Mouse (Mus musculus) testis, adult 2 months (tissue): Measurements from ENCODE around the gene Maml3. TPM values are rescaled to one million over a fixed set of nuclear protein-coding genes. Genes with fewer than 3 reads are reported as not detected.

Experiments
- H3K27ac ChIP-seq: fragments of 200-500 bp; 2 replicates; pipeline ENCODE4 v1.5.1; 2012; ENCODE audit warnings: low read depth, low read length; ENCODE audit not compliant: control insufficient read depth, insufficient read depth
- H3K27me3 ChIP-seq: fragments of 200-500 bp; 2 replicates; pipeline ENCODE4 v1.6.1; 2012; ENCODE audit warnings: mild to moderate bottlenecking, low read length, moderate library complexity; ENCODE audit not compliant: control insufficient read depth, insufficient read depth
- H3K36me3 ChIP-seq: fragments of 200-500 bp; 2 replicates; pipeline ENCODE4 v1.6.1; 2012; ENCODE audit warnings: mild to moderate bottlenecking, low read length; ENCODE audit not compliant: control insufficient read depth, insufficient read depth
- H3K4me1 ChIP-seq: fragments of 200-500 bp; 2 replicates; pipeline ENCODE4 v1.6.1; 2012; ENCODE audit warnings: low read length; ENCODE audit not compliant: control insufficient read depth, insufficient read depth
- H3K4me3 ChIP-seq: fragments of 200-500 bp; 2 replicates; pipeline ENCODE4 v1.5.1; 2012; ENCODE audit warnings: low read depth, mild to moderate bottlenecking, low read length, moderate library complexity, mixed read lengths; ENCODE audit not compliant: control insufficient read depth
- CTCF ChIP-seq: fragments of 200-500 bp; IDR thresholded peaks from 2 replicates; pipeline ENCODE4 v1.5.1; 2012; ENCODE audit warnings: low read depth, mild to moderate bottlenecking, inconsistent platforms, low read length, moderate library complexity; ENCODE audit not compliant: control insufficient read depth, insufficient read depth, insufficient replicate concordance
- POLR2A ChIP-seq: fragments of 200-500 bp; IDR thresholded peaks from 2 replicates; pipeline ENCODE4 v1.6.1; 2012; ENCODE audit warnings: low read depth, mild to moderate bottlenecking, inconsistent platforms, low read length, moderate library complexity; ENCODE audit not compliant: control insufficient read depth
- polyA plus RNA-seq: library from polyadenylated mRNA; depleted of rRNA; stranded (reverse); fragments of >200 nt; gene quantifications from 2 replicates; pipeline ENCODE4 v1.2.3, GENCODE M21; 2012

Maml3 gene
- polyA plus RNA-seq, 1 experiment, result 2.9 TPM

DNA sequence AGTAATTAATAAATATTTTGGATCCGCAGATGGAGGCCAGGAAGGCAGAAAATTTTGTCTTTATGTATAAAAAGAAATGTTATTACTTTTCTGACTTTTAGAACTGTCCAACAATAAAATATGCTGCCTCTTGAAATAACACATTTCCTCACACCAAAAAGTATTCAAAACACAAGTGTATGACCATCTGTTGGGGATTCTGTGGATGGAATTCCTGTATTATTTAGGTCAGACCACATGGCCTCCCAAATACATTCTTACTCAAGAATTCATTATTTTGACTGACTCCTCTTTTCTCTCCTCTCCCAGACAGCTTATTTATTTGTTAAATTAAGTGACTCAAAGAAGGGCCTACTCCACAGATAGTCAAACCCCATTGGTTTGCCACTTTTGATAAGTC, 89.3 kb downstream of the Maml3 start:
- Histone ChIP-seq H3K4me3 (no peak overlapping the region), H3K27ac (no peak overlapping the region), H3K4me1 (no peaks in the 10 kb centered on the region), H3K27me3 (no peaks in the 10 kb centered on the region), H3K36me3 (no peaks in the 10 kb centered on the region)
- TF ChIP-seq CTCF, result no peak
- no peak for TF ChIP-seq POLR2A

DNA sequence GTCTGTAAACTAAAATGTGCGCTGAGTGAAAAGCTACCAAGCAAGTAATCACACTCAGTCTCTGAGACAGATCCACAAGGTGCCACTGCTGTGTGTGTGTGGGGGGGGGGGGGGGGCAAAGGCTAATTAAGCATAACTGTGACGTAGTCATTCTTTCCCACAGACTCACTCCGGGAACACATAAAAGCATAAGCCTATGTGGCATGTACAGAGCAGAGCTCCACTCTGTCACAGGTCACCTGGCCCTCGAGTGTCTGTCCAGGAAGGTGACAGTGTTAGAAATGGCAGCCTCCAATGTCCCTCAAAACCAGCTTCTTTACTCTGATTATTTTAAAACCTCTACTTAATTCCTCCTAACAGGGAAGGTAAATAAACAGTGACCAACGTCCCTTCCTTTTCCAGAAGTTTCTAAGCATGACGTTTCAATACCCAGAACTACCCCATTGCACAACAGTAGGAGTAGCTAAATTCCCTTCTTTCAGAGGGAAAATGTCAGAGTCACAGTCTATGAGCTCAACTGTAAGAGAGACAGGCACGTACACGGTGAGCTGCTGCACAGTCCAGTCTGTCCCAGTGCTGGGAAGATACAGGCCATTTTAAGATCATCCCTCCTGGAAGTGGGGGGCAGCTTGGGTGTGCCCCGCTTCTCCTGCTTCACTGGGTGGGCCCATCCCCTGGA, 93.7 kb downstream of the Maml3 start:
- TF ChIP-seq POLR2A, result no peak
- TF ChIP-seq CTCF, result no peak
- H3K4me3 ChIP-seq, result no peak overlapping the region
- peaks cover 6% of the 10 kb centered on the region for H3K4me1 ChIP-seq
- no peaks in the 10 kb centered on the region for H3K36me3 ChIP-seq
- H3K27ac ChIP-seq, result no peak overlapping the region
- no peaks in the 10 kb centered on the region for H3K27me3 ChIP-seq

GRCm38 (mm10) chr3:52009321-52009720, 95.6 kb downstream of the Maml3 start:
- no peak for TF ChIP-seq CTCF
- TF ChIP-seq POLR2A, result no peak
- H3K36me3 ChIP-seq, result no peaks in the 10 kb centered on the region
- peaks cover 6% of the 10 kb centered on the region for H3K4me1 ChIP-seq
- no peak overlapping the region for H3K27ac ChIP-seq
- H3K27me3 ChIP-seq, result no peaks in the 10 kb centered on the region
- H3K4me3 ChIP-seq, result no peak overlapping the region

- no peak for TF ChIP-seq CTCF
- no peak for TF ChIP-seq POLR2A
- Histone ChIP-seq H3K27ac (no peak overlapping the region), H3K36me3 (no peaks in the 10 kb centered on the region), H3K27me3 (no peaks in the 10 kb centered on the region), H3K4me1 (peaks cover 6% of the 10 kb centered on the region), H3K4me3 (peak overlapping the region; percentile 70)
Measured at GRCm38 (mm10) chr3:52007602-52008252, 97.1 kb downstream of the Maml3 start.

DNA sequence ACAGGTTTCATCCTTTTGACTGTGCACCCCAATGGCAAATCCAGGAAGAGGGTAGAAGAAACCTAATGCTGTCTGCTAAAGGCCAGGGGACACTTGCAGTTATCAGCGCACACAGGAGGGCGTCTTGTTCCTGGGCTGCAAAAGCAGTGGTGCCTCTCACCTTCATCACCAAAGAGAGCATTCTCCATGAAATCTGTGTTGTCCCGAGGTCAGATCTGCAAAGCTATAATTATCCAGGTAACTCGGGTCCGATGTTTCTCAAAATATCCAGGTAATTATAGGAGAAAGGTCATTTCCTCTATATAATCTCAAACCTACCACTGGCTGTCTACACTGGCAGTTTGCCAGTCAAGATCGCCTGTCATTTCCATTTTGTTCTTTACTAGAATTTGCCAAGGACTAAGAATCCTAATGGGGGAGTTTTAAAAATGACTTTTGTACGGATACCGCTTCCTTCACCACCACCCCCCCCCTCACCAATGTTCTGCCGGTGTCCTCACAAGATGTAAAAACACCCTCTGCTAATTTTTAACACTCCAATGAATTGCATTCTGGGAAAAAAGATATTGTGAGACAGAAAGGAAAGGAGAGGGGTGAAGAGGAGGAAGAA, 98.0 kb downstream of the Maml3 start:
- Histone ChIP-seq H3K27me3 (no peaks in the 10 kb centered on the region), H3K36me3 (no peaks in the 10 kb centered on the region), H3K27ac (no peak overlapping the region), H3K4me3 (no peak overlapping the region), H3K4me1 (peaks cover 6% of the 10 kb centered on the region)
- no peak for TF ChIP-seq POLR2A
- no peak for TF ChIP-seq CTCF

GRCm38 (mm10) chr3:52003663-52004062, 101.2 kb downstream of the Maml3 start:
- Histone ChIP-seq H3K4me3 (no peak overlapping the region), H3K27ac (no peak overlapping the region), H3K27me3 (no peaks in the 10 kb centered on the region), H3K36me3 (no peaks in the 10 kb centered on the region), H3K4me1 (peaks cover 9% of the 10 kb centered on the region)
- TF ChIP-seq POLR2A, result no peak

DNA sequence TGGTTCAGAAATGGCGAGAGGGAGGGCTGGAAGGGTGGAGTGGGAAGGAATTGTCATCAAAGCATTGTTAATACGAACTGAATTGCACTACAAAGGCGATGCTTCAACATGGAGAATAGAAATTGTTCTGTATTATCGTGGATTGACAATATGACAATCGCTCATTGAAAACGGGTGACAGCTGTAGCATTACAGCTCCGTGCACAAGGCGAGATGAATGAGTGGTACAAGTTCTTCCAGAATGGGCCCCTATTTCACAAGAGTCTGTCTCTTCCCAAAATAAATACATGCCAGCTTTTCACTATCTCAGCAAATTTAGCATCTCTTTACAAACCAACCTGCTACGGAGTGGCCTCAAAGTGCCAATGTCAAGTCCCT, 103.4 kb downstream of the Maml3 start:
- Histone ChIP-seq H3K4me1 (peaks cover 3% of the 10 kb centered on the region; the same call in 1 of the 2 replicates), H3K4me3 (no peak overlapping the region), H3K36me3 (no peaks in the 10 kb centered on the region), H3K27me3 (no peaks in the 10 kb centered on the region), H3K27ac (no peak overlapping the region)
- TF ChIP-seq POLR2A (no peak), CTCF (no peak)

DNA sequence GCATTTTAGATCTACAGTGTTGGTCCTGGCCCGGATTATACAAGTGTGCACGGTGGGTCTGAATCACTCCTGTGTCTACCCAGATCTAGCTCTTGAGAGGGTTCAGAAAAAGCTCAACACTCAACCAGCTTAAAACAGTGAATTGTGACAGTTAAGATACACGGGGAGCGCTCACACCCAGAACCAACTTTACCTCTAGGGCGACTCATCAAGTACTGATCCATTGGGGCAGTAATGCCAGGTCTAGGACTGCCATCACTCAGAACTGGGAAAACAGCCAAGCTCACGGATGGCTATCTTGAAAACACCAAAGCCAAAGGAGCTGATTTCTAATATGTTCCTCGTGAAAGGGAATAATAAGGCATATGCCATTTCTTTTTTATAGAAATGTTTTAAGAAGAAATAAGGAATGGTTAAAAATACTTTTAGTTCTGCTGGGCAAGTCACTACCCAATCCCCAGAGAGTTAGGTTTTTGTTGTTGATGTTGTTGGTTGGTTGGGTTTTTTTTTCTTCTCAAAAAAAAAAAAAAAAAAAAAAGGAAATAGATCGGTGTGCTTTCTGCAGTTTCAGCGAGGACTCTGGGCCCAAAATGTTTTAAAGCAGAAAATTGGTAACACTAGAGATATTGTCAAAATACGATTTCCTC, 103.9 kb downstream of the Maml3 start:
- peaks cover 3% of the 10 kb centered on the region; the same call in 1 of the 2 replicates for H3K4me1 ChIP-seq
- H3K27me3 ChIP-seq, result no peaks in the 10 kb centered on the region
- H3K27ac ChIP-seq, result no peak overlapping the region
- H3K4me3 ChIP-seq, result no peak overlapping the region
- TF ChIP-seq POLR2A, result no peak
- no peak for TF ChIP-seq CTCF
- H3K36me3 ChIP-seq, result no peaks in the 10 kb centered on the region
